Mouse (Mus musculus) ES-E14 (cell line): ENCODE measurements around the gene Alox5ap.

Source experiments
- CHD2 ChIP-seq: IDR thresholded peaks from 2 replicates; pipeline ENCODE4 v1.6.1; 2014; ENCODE audit warnings: mild to moderate bottlenecking, low read depth, low read length, inconsistent platforms
- MAFK ChIP-seq: IDR thresholded peaks from 2 replicates; pipeline ENCODE4 v1.6.1; 2014; ENCODE audit warnings: mild to moderate bottlenecking, low read depth, low read length, inconsistent platforms; ENCODE audit not compliant: insufficient read depth
- ZC3H11A ChIP-seq: IDR thresholded peaks from 2 replicates; pipeline ENCODE4 v1.6.1; 2012; ENCODE audit warnings: low read depth, mild to moderate bottlenecking, inconsistent platforms, low read length, borderline replicate concordance
- ZNF384 ChIP-seq: IDR thresholded peaks from 2 replicates; pipeline ENCODE4 v1.6.1; 2012; ENCODE audit warnings: low read depth, low read length, inconsistent platforms

DNA sequence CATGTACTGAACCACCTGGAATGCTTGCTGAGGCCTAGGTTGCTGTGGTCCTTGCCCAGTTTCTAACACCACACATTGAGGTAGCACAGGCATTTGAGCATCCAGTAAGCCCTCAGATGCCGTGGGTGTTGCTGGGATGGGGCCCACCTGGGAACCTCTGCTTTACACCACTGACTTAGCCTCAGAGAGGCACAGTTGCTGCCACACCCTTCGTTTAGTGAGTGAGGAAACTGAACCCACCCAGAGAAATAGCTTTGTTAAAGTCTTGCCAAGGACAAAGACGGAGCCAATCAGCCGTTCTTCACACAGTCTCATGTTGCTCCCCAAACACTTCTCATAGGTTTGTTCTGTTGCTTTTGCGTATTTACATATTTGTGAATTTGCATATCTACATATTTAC lies 13.0 kb downstream of the Alox5ap start:
- no peak for TF ChIP-seq CHD2
- TF ChIP-seq ZC3H11A, result no peak
- no peak for TF ChIP-seq ZNF384
- no peak for TF ChIP-seq MAFK
